Mouse (Mus musculus): ENCODE results near the gene Btnl1. TPM values are rescaled to one million over a fixed set of nuclear protein-coding genes. Genes with fewer than 3 reads are reported as not detected.

Btnl1 gene
- polyA plus RNA-seq, 1 experiment from 2014 or later = not detected

Other genes with a start within 250 kb of the Btnl1 start
- gene H2-DMb2, start 233.8 kb upstream of the Btnl1 start, polyA plus RNA-seq (2014; fragmentation: Nextera tagmentation; extraction: Ambion mirVana) = 18.5 and 21.9 TPM in 2 replicates
- 4.1 and 4.2 TPM in 2 replicates for gene H2-DMb1, start 224.1 kb upstream of the Btnl1 start, polyA plus RNA-seq (2014; fragmentation: Nextera tagmentation; extraction: Ambion mirVana)
- gene Tap1, start 189.6 kb upstream of the Btnl1 start, polyA plus RNA-seq (2014; fragmentation: Nextera tagmentation; extraction: Ambion mirVana) = 1.9 and 2.9 TPM in 2 replicates
- 2.1 and 3.4 TPM in 2 replicates for gene Psmb9, start 189.4 kb upstream of the Btnl1 start, polyA plus RNA-seq (2014; fragmentation: Nextera tagmentation; extraction: Ambion mirVana)
- gene Psmb8, start 179.4 kb upstream of the Btnl1 start, polyA plus RNA-seq (2014; fragmentation: Nextera tagmentation; extraction: Ambion mirVana) = 4.3 and 4.8 TPM in 2 replicates
- 1.2 and 1.8 TPM in 2 replicates for gene Tap2, start 173.6 kb upstream of the Btnl1 start, polyA plus RNA-seq (2014; fragmentation: Nextera tagmentation; extraction: Ambion mirVana)
- gene H2-Ob, start 138.2 kb upstream of the Btnl1 start, polyA plus RNA-seq (2014; fragmentation: Nextera tagmentation; extraction: Ambion mirVana) = not detected in 2 replicates
- gene H2-Ab1, start 119.4 kb upstream of the Btnl1 start, polyA plus RNA-seq (2014; fragmentation: Nextera tagmentation; extraction: Ambion mirVana) = 21.7 and 22.9 TPM in 2 replicates
- 2.7 TPM in 2 replicates for gene H2-Aa, start 89.3 kb upstream of the Btnl1 start, polyA plus RNA-seq (2014; fragmentation: Nextera tagmentation; extraction: Ambion mirVana)
- gene H2-Eb1, start 71.3 kb upstream of the Btnl1 start, polyA plus RNA-seq (2014; fragmentation: Nextera tagmentation; extraction: Ambion mirVana) = 5.9 and 7.1 TPM in 2 replicates
- 0.09 TPM in 1 of 2 replicates, not detected in the other for gene H2-Eb2, start 51.5 kb upstream of the Btnl1 start, polyA plus RNA-seq (2014; fragmentation: Nextera tagmentation; extraction: Ambion mirVana)
- 0.14 TPM in 1 of 2 replicates, not detected in the other for gene Btnl2, start 22.3 kb upstream of the Btnl1 start, polyA plus RNA-seq (2014; fragmentation: Nextera tagmentation; extraction: Ambion mirVana)
- 0.74 and 1.9 TPM in 2 replicates for gene BC051142, start 21.7 kb downstream of the Btnl1 start, polyA plus RNA-seq (2014; fragmentation: Nextera tagmentation; extraction: Ambion mirVana)
- not detected in 2 replicates for gene Btnl4, start 100.2 kb downstream of the Btnl1 start, polyA plus RNA-seq (2014; fragmentation: Nextera tagmentation; extraction: Ambion mirVana)
- gene Btnl6, start 140.2 kb downstream of the Btnl1 start, polyA plus RNA-seq (2014; fragmentation: Nextera tagmentation; extraction: Ambion mirVana) = not detected in 2 replicates
- gene Notch4, start 187.1 kb downstream of the Btnl1 start, polyA plus RNA-seq (2014; fragmentation: Nextera tagmentation; extraction: Ambion mirVana) = 9.7 and 11.2 TPM in 2 replicates
- gene Gpsm3, start 212.7 kb downstream of the Btnl1 start, polyA plus RNA-seq (2014; fragmentation: Nextera tagmentation; extraction: Ambion mirVana) = 19.3 and 21.4 TPM in 2 replicates
- 17.8 and 20.9 TPM in 2 replicates for gene Pbx2, start 214.1 kb downstream of the Btnl1 start, polyA plus RNA-seq (2014; fragmentation: Nextera tagmentation; extraction: Ambion mirVana)
- 5.8 and 6.6 TPM in 2 replicates for gene Ager, start 220.7 kb downstream of the Btnl1 start, polyA plus RNA-seq (2014; fragmentation: Nextera tagmentation; extraction: Ambion mirVana)
- 118 and 139 TPM in 2 replicates for gene Rnf5, start 226.6 kb downstream of the Btnl1 start, polyA plus RNA-seq (2014; fragmentation: Nextera tagmentation; extraction: Ambion mirVana)
- 61.7 and 75.3 TPM in 2 replicates for gene Agpat1, start 227.1 kb downstream of the Btnl1 start, polyA plus RNA-seq (2014; fragmentation: Nextera tagmentation; extraction: Ambion mirVana)
- 3.2 and 3.6 TPM in 2 replicates for gene Egfl8, start 238.8 kb downstream of the Btnl1 start, polyA plus RNA-seq (2014; fragmentation: Nextera tagmentation; extraction: Ambion mirVana)